Mouse (Mus musculus) heart, postnatal 0 days (tissue): ENCODE measurements around the gene Fxyd5. TPM values are rescaled to one million over a fixed set of nuclear protein-coding genes. Genes with fewer than 3 reads are reported as not detected.

Source experiments
- ATAC-seq: fragments of 200-750 bp; cut with Nextera tagmentation; 2 replicates; pipeline ENCODE4 v1.8.0; 2017; ENCODE audit warnings: low read depth, moderate number of reproducible peaks, moderate library complexity; ENCODE audit not compliant: insufficient read depth
- DNase-seq: peaks from one replicate; pipeline ENCODE4 v3.0.0-alpha.2; 2016; ENCODE audit warnings: low spot score
- H3K27ac ChIP-seq: fragments of 300-500 bp; sonication (generic); 2 replicates; pipeline ENCODE4 v1.5.1; 2014; ENCODE audit warnings: low read depth, mild to moderate bottlenecking
- H3K27me3 ChIP-seq: fragments of 300-500 bp; sonication (generic); 2 replicates; pipeline ENCODE4 v1.6.1; 2014; ENCODE audit warnings: low read length, mixed read lengths; ENCODE audit not compliant: control insufficient read depth, insufficient read depth
- H3K36me3 ChIP-seq: fragments of 300-500 bp; sonication (generic); replicated peaks from 2 replicates; pipeline ENCODE4 v1.6.1; 2014; ENCODE audit warnings: low read length, mixed read lengths; ENCODE audit not compliant: control insufficient read depth, insufficient read depth
- H3K4me1 ChIP-seq: fragments of 300-500 bp; sonication (generic); 2 replicates; pipeline ENCODE4 v1.6.1; 2014; ENCODE audit warnings: antibody characterized with exemption; ENCODE audit not compliant: control insufficient read depth, insufficient read depth
- H3K4me2 ChIP-seq: fragments of 300-500 bp; sonication (generic); 2 replicates; pipeline ENCODE4 v1.6.1; 2014; ENCODE audit warnings: low read depth, mild to moderate bottlenecking, low read length, moderate library complexity
- H3K4me3 ChIP-seq: fragments of 300-500 bp; sonication (generic); 2 replicates; pipeline ENCODE4 v1.5.1; 2014; ENCODE audit warnings: low read depth, low read length
- H3K9ac ChIP-seq: fragments of 300-500 bp; sonication (generic); replicated peaks from 2 replicates; pipeline ENCODE4 v1.6.1; 2014; ENCODE audit warnings: low read depth, low read length, mixed read lengths
- H3K9me3 ChIP-seq: fragments of 300-500 bp; sonication (generic); replicated peaks from 2 replicates; pipeline ENCODE4 v1.6.1; 2016; ENCODE audit warnings: low read length; ENCODE audit not compliant: control insufficient read depth
- CTCF ChIP-seq: IDR thresholded peaks from 2 replicates; pipeline ENCODE4 v1.5.1; 2016; ENCODE audit warnings: antibody characterized with exemption, control low read depth, low read depth
- EP300 ChIP-seq: IDR thresholded peaks from 2 replicates; pipeline ENCODE4 v1.6.1; 2016; ENCODE audit warnings: antibody characterized with exemption, low read depth
- WGBS: fragments of 180-500 bp; shearing (Covaris S2); extraction: QIAGEN DNeasy Blood & Tissue Kit; methylation state at CpG from one replicate; pipeline ENCODE4 v1.1.7; 2014; 5-methylcytosine and 5-hydroxymethylcytosine counted together
- microRNA-seq: library from miRNA; unstranded; fragments of <30 nt; microRNA quantifications from one replicate; pipeline ENCODE4, GENCODE M21; 2016
- polyA plus RNA-seq: library from polyadenylated mRNA; unstranded; fragments of >200 nt; fragmentation: Nextera tagmentation; extraction: Ambion mirVana; gene quantifications from 2 replicates; pipeline ENCODE4 v1.2.1, GENCODE M21; 2015
- total RNA-seq: library from RNA; depleted of rRNA; stranded (reverse); fragments of >200 nt; gene quantifications from 2 replicates; pipeline ENCODE4 v1.2.3, GENCODE M21; 2014; ENCODE audit warnings: low replicate concordance; rRNA removed

The Fxyd5 gene
- total and polyA plus RNA-seq, 2 experiments from 2014 or later, result 46.4 to 69.7 TPM

DNA sequence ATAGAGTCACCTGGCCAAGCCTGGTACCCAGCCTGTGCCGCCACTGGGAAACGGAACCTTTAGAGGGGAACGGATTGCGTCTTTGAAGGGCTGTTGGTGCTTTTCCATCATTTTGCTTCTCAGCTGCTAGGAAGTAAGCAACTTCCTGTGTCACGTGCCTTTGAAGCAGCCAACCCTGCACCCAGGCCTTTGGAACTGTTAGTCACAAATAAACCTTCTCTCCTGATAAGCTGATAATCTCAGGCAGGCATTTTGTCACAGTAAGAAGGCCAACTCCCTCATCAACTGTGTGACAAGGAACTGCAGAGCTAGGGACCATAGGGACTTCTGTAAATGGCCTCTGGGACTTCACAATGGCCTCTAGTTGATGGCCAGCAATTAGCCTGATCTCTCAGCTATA lies 50.1 kb downstream of the Fxyd5 start:
- Histone ChIP-seq H3K4me2 (no peak overlapping the region), H3K4me1 (no peaks in the 10 kb centered on the region), H3K27ac (no peak overlapping the region), H3K4me3 (no peak overlapping the region), H3K9me3 (peaks cover 5% of the 10 kb centered on the region; the same call in 1 of the 2 replicates), H3K9ac (no peak overlapping the region), H3K27me3 (no peaks in the 10 kb centered on the region), H3K36me3 (no peaks in the 10 kb centered on the region)
- DNase-seq, result no peak
- TF ChIP-seq CTCF (no peak), EP300 (no peak)
- ATAC-seq, result no peak
- 58% methylated on average over 5 of the region's 5 CpGs for WGBS

DNA sequence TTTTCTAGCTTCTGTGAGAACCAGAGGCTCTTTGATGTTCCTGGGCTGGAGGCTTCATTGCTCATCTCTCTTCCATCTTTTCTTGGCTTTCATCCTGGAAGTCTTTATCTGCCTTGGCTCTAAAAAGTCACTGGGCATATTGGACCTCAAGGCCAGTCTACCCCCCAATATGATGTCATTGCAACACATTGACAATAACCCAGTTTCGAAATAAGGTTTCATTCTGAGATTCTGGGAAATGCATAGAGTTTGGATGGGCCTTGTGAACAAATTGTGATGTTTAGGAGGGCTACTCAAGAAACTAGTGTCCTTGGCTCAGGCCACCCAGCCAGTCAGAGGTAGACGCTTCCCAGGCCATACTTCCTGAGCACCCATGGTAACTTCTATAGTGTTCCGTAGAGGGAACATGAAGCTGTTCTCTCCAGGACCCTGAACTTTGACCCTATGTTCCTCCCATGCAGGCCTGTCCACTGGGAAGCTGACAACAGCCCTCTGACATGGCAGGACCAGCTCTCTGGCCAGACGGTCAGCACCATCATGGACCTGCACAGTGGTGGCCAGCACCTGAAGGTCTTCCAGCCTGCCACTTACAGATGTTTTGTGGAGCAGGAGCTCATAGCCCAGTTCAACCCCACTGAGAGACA lies 53.6 kb downstream of the Fxyd5 start:
- Histone ChIP-seq H3K36me3 (no peaks in the 10 kb centered on the region), H3K4me2 (no peak overlapping the region), H3K9ac (no peak overlapping the region), H3K4me3 (no peak overlapping the region), H3K9me3 (no peaks in the 10 kb centered on the region), H3K4me1 (no peaks in the 10 kb centered on the region), H3K27me3 (no peaks in the 10 kb centered on the region), H3K27ac (no peak overlapping the region)
- no peak for TF ChIP-seq EP300
- TF ChIP-seq CTCF, result no peak
- no peak for DNase-seq
- no peak for ATAC-seq
- 80% methylated on average over 4 of the region's 4 CpGs for WGBS

DNA sequence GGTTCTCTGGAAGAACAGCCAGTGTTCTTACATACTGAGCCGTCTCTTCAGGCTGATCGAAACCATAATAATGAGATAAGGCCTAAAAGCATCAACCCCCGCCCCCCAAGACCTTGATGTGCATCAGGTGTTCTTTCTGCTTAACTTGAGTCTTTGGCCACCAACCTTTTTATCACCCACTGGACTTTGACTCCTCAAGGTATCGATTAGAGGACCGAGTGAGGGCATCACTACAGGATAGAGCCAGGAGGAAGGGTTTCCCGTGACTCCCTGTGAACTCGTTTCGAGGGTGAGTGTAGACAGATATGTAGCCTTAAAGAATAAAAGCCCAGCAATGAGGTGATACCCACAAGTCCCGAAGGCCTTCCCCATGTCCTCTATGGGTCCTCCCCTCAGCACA lies 56.9 kb downstream of the Fxyd5 start:
- H3K27ac ChIP-seq, result no peak overlapping the region
- H3K36me3 ChIP-seq, result no peaks in the 10 kb centered on the region
- H3K4me1 ChIP-seq, result no peaks in the 10 kb centered on the region
- H3K9me3 ChIP-seq, result no peaks in the 10 kb centered on the region
- TF ChIP-seq CTCF, result no peak
- TF ChIP-seq EP300, result no peak
- no peak overlapping the region for H3K4me3 ChIP-seq
- H3K9ac ChIP-seq, result no peak overlapping the region
- 86% methylated on average over 9 of the region's 9 CpGs for WGBS
- ATAC-seq (no peak), DNase-seq (no peak)
- H3K4me2 ChIP-seq, result no peak overlapping the region
- no peaks in the 10 kb centered on the region for H3K27me3 ChIP-seq

Small RNA genes lying within 50 kb of the gene (microRNA-seq; reads per million reads assigned to microRNA genes)
- not detected for gene Mir7050

Other genes with a start within 250 kb of the Fxyd5 start
- gene Ffar2, start 218.7 kb downstream of the Fxyd5 start, total RNA-seq, result not detected in 2 replicates
- 0.05 TPM in 2 replicates for gene Ffar2, start 218.7 kb downstream of the Fxyd5 start, polyA plus RNA-seq
- gene Ffar3, start 186.3 kb downstream of the Fxyd5 start, total RNA-seq, result not detected in 2 replicates
- not detected in 2 replicates for gene Ffar3, start 186.3 kb downstream of the Fxyd5 start, polyA plus RNA-seq
- not detected in 2 replicates for gene Ffar1, start 180.9 kb downstream of the Fxyd5 start, total RNA-seq
- gene Ffar1, start 180.9 kb downstream of the Fxyd5 start, polyA plus RNA-seq, result not detected in 2 replicates
- not detected in 2 replicates for gene Cd22, start 162.1 kb downstream of the Fxyd5 start, total RNA-seq
- gene Cd22, start 162.1 kb downstream of the Fxyd5 start, polyA plus RNA-seq, result 0.08 and 0.23 TPM in 2 replicates
- gene Mag, start 127.6 kb downstream of the Fxyd5 start, total RNA-seq, result 0.38 and 1.2 TPM in 2 replicates
- 0.07 and 0.10 TPM in 2 replicates for gene Mag, start 127.6 kb downstream of the Fxyd5 start, polyA plus RNA-seq
- gene Hamp2, start 117.8 kb downstream of the Fxyd5 start, total RNA-seq, result not detected in 2 replicates
- 0.44 TPM in 1 of 2 replicates, not detected in the other for gene Hamp2, start 117.8 kb downstream of the Fxyd5 start, polyA plus RNA-seq
- gene Hamp, start 98.4 kb downstream of the Fxyd5 start, total RNA-seq, result 42.0 TPM in 1 of 2 replicates, not detected in the other
- gene Hamp, start 98.4 kb downstream of the Fxyd5 start, polyA plus RNA-seq, result 1.7 and 4.0 TPM in 2 replicates
- 101 and 109 TPM in 2 replicates for gene Usf2, start 85.7 kb downstream of the Fxyd5 start, total RNA-seq
- gene Usf2, start 85.7 kb downstream of the Fxyd5 start, polyA plus RNA-seq, result 16.5 and 16.7 TPM in 2 replicates
- gene Lsr, start 69.0 kb downstream of the Fxyd5 start, total RNA-seq, result 6.2 and 12.8 TPM in 2 replicates
- 4.0 and 4.1 TPM in 2 replicates for gene Lsr, start 69.0 kb downstream of the Fxyd5 start, polyA plus RNA-seq
- gene Fam187b, start 68.7 kb downstream of the Fxyd5 start, total RNA-seq, result 0.77 TPM in 1 of 2 replicates, not detected in the other
- 0.18 and 0.58 TPM in 2 replicates for gene Fam187b, start 68.7 kb downstream of the Fxyd5 start, polyA plus RNA-seq
- gene Fxyd7, start 9.0 kb upstream of the Fxyd5 start, total RNA-seq, result 5.8 TPM in 1 of 2 replicates, not detected in the other
- gene Fxyd7, start 9.0 kb upstream of the Fxyd5 start, polyA plus RNA-seq, result 0.67 and 0.72 TPM in 2 replicates
- 499 and 572 TPM in 2 replicates for gene Fxyd1, start 14.7 kb upstream of the Fxyd5 start, total RNA-seq
- 1,579 and 1,586 TPM in 2 replicates for gene Fxyd1, start 14.7 kb upstream of the Fxyd5 start, polyA plus RNA-seq
- gene Lgi4, start 16.9 kb upstream of the Fxyd5 start, total RNA-seq, result 0.27 and 2.7 TPM in 2 replicates
- 0.08 and 0.19 TPM in 2 replicates for gene Lgi4, start 16.9 kb upstream of the Fxyd5 start, polyA plus RNA-seq
- 0.81 and 0.92 TPM in 2 replicates for gene Fxyd3, start 34.2 kb upstream of the Fxyd5 start, total RNA-seq
- gene Fxyd3, start 34.2 kb upstream of the Fxyd5 start, polyA plus RNA-seq, result 0.66 and 2.4 TPM in 2 replicates
- gene Hpn, start 72.8 kb upstream of the Fxyd5 start, total RNA-seq, result 6.7 and 10.5 TPM in 2 replicates
- 1.3 and 1.7 TPM in 2 replicates for gene Hpn, start 72.8 kb upstream of the Fxyd5 start, polyA plus RNA-seq
- gene Scn1b, start 84.5 kb upstream of the Fxyd5 start, total RNA-seq, result 4.7 and 28.3 TPM in 2 replicates
- 4.2 and 5.3 TPM in 2 replicates for gene Scn1b, start 84.5 kb upstream of the Fxyd5 start, polyA plus RNA-seq
- gene Gramd1a, start 113.4 kb upstream of the Fxyd5 start, total RNA-seq, result 53.9 and 57.2 TPM in 2 replicates
- gene Gramd1a, start 113.4 kb upstream of the Fxyd5 start, polyA plus RNA-seq, result 25.9 and 27.0 TPM in 2 replicates
- gene Scgb2b2, start 248.0 kb upstream of the Fxyd5 start, total RNA-seq, result not detected in 2 replicates
- not detected in 2 replicates for gene Scgb2b2, start 248.0 kb upstream of the Fxyd5 start, polyA plus RNA-seq
- not detected in 2 replicates for gene Scgb1b2, start 249.3 kb upstream of the Fxyd5 start, total RNA-seq
- not detected in 2 replicates for gene Scgb1b2, start 249.3 kb upstream of the Fxyd5 start, polyA plus RNA-seq